Mouse (Mus musculus) limb, embryonic 11.5 days (tissue): ENCODE data around the gene Sp3. TPM values are rescaled to one million over a fixed set of nuclear protein-coding genes. Genes with fewer than 3 reads are reported as not detected.

Experiments used
- ATAC-seq: fragments of 200-750 bp; cut with Nextera tagmentation; 2 replicates; pipeline ENCODE4 v1.8.0; 2017; ENCODE audit warnings: low read depth; ENCODE audit not compliant: insufficient number of reproducible peaks, low FRiP score, low TSS enrichment
- DNase-seq: peaks from one replicate; pipeline ENCODE4 v3.0.0-alpha.2; 2015; ENCODE audit warnings: low spot score
- H3K27ac ChIP-seq: fragments of 300-500 bp; sonication (generic); replicated peaks from 2 replicates; pipeline ENCODE4 v1.5.1; 2014; ENCODE audit warnings: low read depth, mild to moderate bottlenecking, low read length
- H3K27me3 ChIP-seq: fragments of 300-500 bp; sonication (generic); 2 replicates; pipeline ENCODE4 v1.6.1; 2014; ENCODE audit warnings: mild to moderate bottlenecking, low read length, mixed read lengths; ENCODE audit not compliant: control insufficient read depth, insufficient read depth
- H3K36me3 ChIP-seq: fragments of 300-500 bp; sonication (generic); 2 replicates; pipeline ENCODE4 v1.6.1; 2014; ENCODE audit warnings: mild to moderate bottlenecking, low read length, moderate library complexity, mixed read lengths; ENCODE audit not compliant: control insufficient read depth, insufficient read depth
- H3K4me1 ChIP-seq: fragments of 300-500 bp; sonication (generic); 2 replicates; pipeline ENCODE4 v1.6.1; 2014; ENCODE audit warnings: low read length, mixed read lengths; ENCODE audit not compliant: control insufficient read depth, insufficient read depth
- H3K4me2 ChIP-seq: fragments of 300-500 bp; sonication (generic); 2 replicates; pipeline ENCODE4 v1.6.1; 2014; ENCODE audit warnings: low read depth, mild to moderate bottlenecking, moderate library complexity; ENCODE audit not compliant: severe bottlenecking
- H3K4me3 ChIP-seq: fragments of 300-500 bp; sonication (generic); 2 replicates; pipeline ENCODE4 v1.5.1; 2014; ENCODE audit warnings: low read depth, low read length
- H3K9ac ChIP-seq: fragments of 300-500 bp; sonication (generic); 2 replicates; pipeline ENCODE4 v1.6.1; 2014; ENCODE audit warnings: mild to moderate bottlenecking, low read length
- H3K9me3 ChIP-seq: fragments of 300-500 bp; sonication (generic); 2 replicates; pipeline ENCODE4 v1.6.1; 2016; ENCODE audit warnings: low read length; ENCODE audit not compliant: control insufficient read depth
- WGBS: fragments of 180-500 bp; shearing (Covaris S2); extraction: QIAGEN DNeasy Blood & Tissue Kit; methylation state at CpG from one replicate; pipeline ENCODE4 v1.1.7; 2014; 5-methylcytosine and 5-hydroxymethylcytosine counted together
- polyA plus RNA-seq: library from polyadenylated mRNA; unstranded; fragments of >200 nt; fragmentation: Nextera tagmentation; extraction: Ambion mirVana; gene quantifications from 2 replicates; pipeline ENCODE4 v1.2.1, GENCODE M21; 2014

The Sp3 gene
- polyA plus RNA-seq, 1 experiment from 2014 or later, result 71.6 TPM

- H3K36me3 ChIP-seq, result no peaks in the 10 kb centered on the region
- no peak overlapping the region for H3K9ac ChIP-seq
- H3K4me2 ChIP-seq, result peak overlapping the region; percentile 27; the same call in 1 of the 2 replicates
- 0 out of 2 replicates have a peak overlapping the region, but pooled peaks have one; percentile 3 for H3K4me3 ChIP-seq
- no peak overlapping the region for H3K27ac ChIP-seq
- H3K9me3 ChIP-seq, result no peaks in the 10 kb centered on the region
- H3K27me3 ChIP-seq, result no peaks in the 10 kb centered on the region
- DNase-seq (no peak), ATAC-seq (no peak)
- H3K4me1 ChIP-seq, result peaks cover 3% of the 10 kb centered on the region; the same call in 1 of the 2 replicates
- 89% methylated on average over 1 of the region's 1 CpGs for WGBS
Measured at GRCm38 (mm10) chr2:72977272-72977671, 3.0 kb downstream of the Sp3 start.

- H3K4me2 ChIP-seq, result no peak overlapping the region
- ATAC-seq, result no peak
Measured at GRCm38 (mm10) chr2:72976036-72976435, 4.2 kb downstream of the Sp3 start.

DNA sequence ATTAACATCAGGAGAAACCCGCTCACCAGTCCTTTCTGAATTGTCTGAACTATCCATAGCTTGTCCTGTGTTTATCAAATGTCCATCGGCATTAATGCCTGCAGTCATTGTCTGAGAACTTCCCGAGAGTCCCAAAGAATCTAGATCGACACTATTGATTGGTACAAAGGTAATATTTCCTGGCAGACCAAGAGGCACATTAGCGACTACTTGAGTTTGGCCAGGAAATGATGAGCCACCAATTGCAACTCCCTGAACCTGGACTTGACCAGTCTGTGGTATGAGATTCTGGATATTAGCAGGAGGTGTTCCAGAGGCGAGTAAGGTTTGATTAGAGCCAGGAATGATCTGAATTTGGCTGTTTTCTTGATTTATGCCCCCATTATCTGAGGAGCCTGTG is 9.4 kb downstream of the Sp3 start:
- Histone ChIP-seq H3K9me3 (no peaks in the 10 kb centered on the region), H3K9ac (no peak overlapping the region), H3K27me3 (no peaks in the 10 kb centered on the region), H3K4me1 (0 out of 2 replicates have a peak, but pooled peaks cover 3% of the 10 kb centered on the region), H3K4me2 (no peak overlapping the region), H3K4me3 (no peak overlapping the region), H3K36me3 (peaks cover 14% of the 10 kb centered on the region), H3K27ac (no peak overlapping the region)
- DNase-seq (no peak), ATAC-seq (no peak)
- 92% methylated on average over 6 of the region's 6 CpGs for WGBS

More at GRCm38 (mm10) chr2:72976036-72976435, 4.2 kb downstream of the Sp3 start:
- Histone ChIP-seq H3K4me3 (no peak overlapping the region), H3K27me3 (no peaks in the 10 kb centered on the region), H3K4me1 (peaks cover 3% of the 10 kb centered on the region; the same call in 1 of the 2 replicates), H3K36me3 (peaks cover under 1% of the 10 kb centered on the region; the same call in 1 of the 2 replicates), H3K27ac (no peak overlapping the region), H3K9me3 (no peaks in the 10 kb centered on the region), H3K9ac (no peak overlapping the region)
- no peak for DNase-seq

DNA sequence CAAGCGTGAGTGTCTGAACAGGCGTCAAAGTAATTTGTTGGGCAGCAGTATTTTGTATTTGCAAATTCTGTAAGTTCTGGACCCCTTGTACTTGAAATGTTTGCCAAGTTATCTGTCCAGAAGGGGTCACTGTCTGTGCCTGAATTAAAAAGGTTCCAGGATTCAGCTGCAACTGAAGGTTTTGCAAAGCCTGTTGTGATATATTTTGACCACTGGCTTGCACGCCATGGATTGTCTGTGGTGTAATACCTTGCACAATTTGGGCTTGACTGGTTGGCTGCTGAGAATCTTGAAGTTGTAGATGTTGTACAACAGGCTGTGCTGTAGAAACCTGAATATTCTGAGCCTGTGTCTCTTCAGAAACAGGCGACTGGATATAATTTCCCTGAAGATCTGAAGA is 9.9 kb downstream of the Sp3 start:
- no peaks in the 10 kb centered on the region for H3K9me3 ChIP-seq
- no peak overlapping the region for H3K9ac ChIP-seq
- ATAC-seq (no peak), DNase-seq (no peak)
- H3K4me2 ChIP-seq, result no peak overlapping the region
- H3K36me3 ChIP-seq, result peaks cover 14% of the 10 kb centered on the region
- WGBS, result 96% methylated on average over 4 of the region's 4 CpGs
- no peak overlapping the region for H3K27ac ChIP-seq
- no peak overlapping the region for H3K4me3 ChIP-seq
- no peaks in the 10 kb centered on the region for H3K4me1 ChIP-seq
- no peaks in the 10 kb centered on the region for H3K27me3 ChIP-seq

- ATAC-seq, result no peak
- H3K4me1 ChIP-seq, result no peaks in the 10 kb centered on the region
- 92% methylated on average over 1 of the region's 1 CpGs for WGBS
- no peaks in the 10 kb centered on the region for H3K27me3 ChIP-seq
- H3K4me3 ChIP-seq, result no peak overlapping the region
- no peak overlapping the region for H3K4me2 ChIP-seq
- no peak for DNase-seq
- H3K9me3 ChIP-seq, result no peaks in the 10 kb centered on the region
- H3K36me3 ChIP-seq, result peaks cover 14% of the 10 kb centered on the region
- H3K27ac ChIP-seq, result no peak overlapping the region
- no peak overlapping the region for H3K9ac ChIP-seq
Measured at GRCm38 (mm10) chr2:72968536-72968935, 11.7 kb downstream of the Sp3 start.

DNA sequence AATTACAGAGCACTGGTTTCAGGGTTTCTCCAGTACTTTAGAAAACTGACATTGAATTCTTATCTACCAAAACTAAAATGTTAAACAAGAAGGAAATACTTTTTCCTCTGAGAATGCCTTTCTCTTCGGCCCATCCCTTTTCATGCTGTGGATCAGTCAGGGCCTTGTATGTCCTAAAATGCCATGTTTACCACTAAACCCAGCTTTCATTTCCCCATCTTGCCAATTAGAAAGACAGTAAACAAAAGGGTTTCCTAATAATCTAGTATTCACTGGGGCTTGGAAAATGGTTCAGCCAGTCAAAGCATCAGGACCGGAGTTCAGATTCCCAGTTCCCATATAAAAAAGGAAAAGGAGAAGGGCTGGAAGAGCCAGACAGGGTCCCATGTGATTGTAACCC is 14.8 kb downstream of the Sp3 start:
- H3K4me2 ChIP-seq, result no peak overlapping the region
- peaks cover 10% of the 10 kb centered on the region for H3K36me3 ChIP-seq
- ATAC-seq, result no peak
- H3K9ac ChIP-seq, result no peak overlapping the region
- H3K27me3 ChIP-seq, result no peaks in the 10 kb centered on the region
- no peaks in the 10 kb centered on the region for H3K4me1 ChIP-seq
- DNase-seq, result no peak
- 90% methylated on average over 2 of the region's 2 CpGs for WGBS
- no peaks in the 10 kb centered on the region for H3K9me3 ChIP-seq
- no peak overlapping the region for H3K27ac ChIP-seq
- no peak overlapping the region for H3K4me3 ChIP-seq

- no peak overlapping the region for H3K4me2 ChIP-seq
- ATAC-seq, result no peak
Measured at GRCm38 (mm10) chr2:72956415-72956814, 23.8 kb downstream of the Sp3 start.

DNA sequence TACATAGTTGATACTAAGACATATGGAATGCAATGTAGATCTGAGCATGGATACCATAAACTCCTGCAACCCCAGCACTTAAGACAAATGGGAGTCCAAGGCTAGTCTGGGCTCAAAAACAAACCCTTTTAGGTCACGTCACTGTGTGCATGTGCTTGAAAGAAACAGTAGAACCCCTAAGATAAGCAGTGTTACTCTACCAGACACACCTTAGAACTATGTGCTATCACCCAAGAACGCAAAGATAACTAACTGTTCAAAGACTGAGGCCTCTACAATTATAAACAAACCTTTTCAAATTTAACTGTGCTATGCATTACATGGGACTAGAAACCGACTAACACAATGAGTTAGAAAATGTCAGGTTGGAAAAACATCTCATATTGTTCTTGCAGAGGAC is 27.3 kb downstream of the Sp3 start:
- Histone ChIP-seq H3K4me1 (no peaks in the 10 kb centered on the region), H3K4me3 (no peak overlapping the region), H3K9ac (no peak overlapping the region), H3K9me3 (no peaks in the 10 kb centered on the region), H3K27ac (no peak overlapping the region), H3K4me2 (no peak overlapping the region), H3K27me3 (no peaks in the 10 kb centered on the region), H3K36me3 (0 out of 2 replicates have a peak, but pooled peaks cover 3% of the 10 kb centered on the region)
- DNase-seq, result no peak
- WGBS, result 96% methylated on average over 3 of the region's 3 CpGs
- ATAC-seq, result no peak

More at GRCm38 (mm10) chr2:72956415-72956814, 23.8 kb downstream of the Sp3 start:
- Histone ChIP-seq H3K27ac (no peak overlapping the region), H3K4me1 (no peaks in the 10 kb centered on the region), H3K9ac (no peak overlapping the region), H3K36me3 (peaks cover 6% of the 10 kb centered on the region; the same call in 1 of the 2 replicates), H3K27me3 (no peaks in the 10 kb centered on the region), H3K9me3 (no peaks in the 10 kb centered on the region), H3K4me3 (no peak overlapping the region)
- 94% methylated on average over 3 of the region's 3 CpGs for WGBS
- DNase-seq, result no peak

GRCm38 (mm10) chr2:72935937-72936336 is 44.3 kb downstream of the Sp3 start:
- ATAC-seq, result no peak
- no peaks in the 10 kb centered on the region for H3K9me3 ChIP-seq
- no peak overlapping the region for H3K27ac ChIP-seq
- H3K27me3 ChIP-seq, result no peaks in the 10 kb centered on the region
- no peak overlapping the region for H3K9ac ChIP-seq
- H3K4me1 ChIP-seq, result peaks cover 14% of the 10 kb centered on the region; the same call in 1 of the 2 replicates
- peak; percentile 52 for DNase-seq
- no peak overlapping the region for H3K4me2 ChIP-seq
- WGBS, result 3% methylated on average over 1 of the region's 1 CpGs
- no peak overlapping the region for H3K4me3 ChIP-seq
- peaks cover 2% of the 10 kb centered on the region for H3K36me3 ChIP-seq
